Mouse (Mus musculus) hindbrain, embryonic 10.5 days (tissue): Measurements from ENCODE around the gene Stfa2l1. TPM values are rescaled to one million over a fixed set of nuclear protein-coding genes. Genes with fewer than 3 reads are reported as not detected.
A peak's percentile ranks its signal among the peaks of the same experiment; 100 is the strongest.
"Not testable (repeated sequence)": the region's sequence is repeated elsewhere in the genome, so short reads cannot be mapped to it uniquely, and the experiment has no call there.

Experiments
- DNase-seq: peaks from one replicate; pipeline ENCODE4 v3.0.0-alpha.2; 2017; ENCODE audit warnings: low spot score
- H3K27ac ChIP-seq: fragments of 300-500 bp; sonication (generic); 2 replicates; pipeline ENCODE4 v1.5.1; 2016; ENCODE audit warnings: mild to moderate bottlenecking, moderate library complexity
- H3K27me3 ChIP-seq: fragments of 300-500 bp; sonication (generic); 2 replicates; pipeline ENCODE4 v1.6.1; 2016; ENCODE audit warnings: mild to moderate bottlenecking; ENCODE audit not compliant: poor library complexity, insufficient read depth, severe bottlenecking
- H3K36me3 ChIP-seq: fragments of 300-500 bp; sonication (generic); 2 replicates; pipeline ENCODE4 v1.6.1; 2016; ENCODE audit warnings: mild to moderate bottlenecking, moderate library complexity
- H3K4me1 ChIP-seq: fragments of 300-500 bp; sonication (generic); replicated peaks from 2 replicates; pipeline ENCODE4 v1.6.1; 2016; ENCODE audit warnings: mild to moderate bottlenecking
- H3K4me3 ChIP-seq: fragments of 300-500 bp; sonication (generic); 2 replicates; pipeline ENCODE4 v1.5.1; 2016; ENCODE audit warnings: mild to moderate bottlenecking, moderate library complexity
- H3K9me3 ChIP-seq: fragments of 300-500 bp; sonication (generic); 2 replicates; pipeline ENCODE4 v1.6.1; 2016; ENCODE audit warnings: mild to moderate bottlenecking, moderate library complexity
- WGBS: fragments of 180-500 bp; shearing (Covaris S2); methylation state at CpG from one replicate; pipeline ENCODE4 v1.1.7; 2016; 5-methylcytosine and 5-hydroxymethylcytosine counted together
- polyA plus RNA-seq: library from polyadenylated mRNA; unstranded; fragments of >200 nt; fragmentation: Nextera tagmentation; extraction: Ambion mirVana; gene quantifications from 2 replicates; pipeline ENCODE4 v1.2.1, GENCODE M21; 2016

Gene Stfa2l1
- not detected in 2 replicates for polyA plus RNA-seq

DNA sequence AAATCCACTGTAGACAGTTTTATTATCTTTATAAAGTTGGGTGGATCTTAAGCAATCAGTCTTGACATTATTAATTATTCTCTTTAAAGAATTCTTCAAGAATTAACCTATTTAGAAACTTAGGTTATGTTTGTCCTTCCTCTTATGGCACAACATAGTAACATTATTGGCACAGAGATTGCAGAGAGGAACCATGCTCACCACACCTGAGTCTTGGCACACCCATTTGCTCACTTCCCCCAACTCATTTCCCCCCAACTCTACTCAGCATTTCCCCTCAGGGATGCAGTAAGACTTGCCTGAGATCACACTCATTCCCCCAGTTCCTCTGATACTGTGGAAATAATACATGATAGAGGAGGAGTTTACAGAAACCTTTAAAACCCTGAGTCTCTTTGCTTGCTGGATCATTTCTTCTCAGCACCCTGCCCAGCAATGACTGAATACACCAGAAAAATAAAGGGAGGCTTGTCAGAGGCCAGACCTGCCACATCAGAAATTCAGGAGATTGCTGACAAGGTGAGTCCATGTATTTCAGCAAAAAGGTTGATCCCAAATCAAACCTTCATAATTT, at the start of gene Stfa2l1:
Gene Stfa2l1, plus strand, starts transcription at position 410 of the 574 bp plus-strand sequence.
- Histone ChIP-seq H3K36me3 (no peaks in the 10 kb centered on the region), H3K4me3 (no peak within 1 kb of the TSS), H3K27ac (no peak within 1 kb of the TSS), H3K9me3 (no peaks in the 10 kb centered on the region), H3K4me1 (no peaks in the 10 kb centered on the region), H3K27me3 (no peaks in the 10 kb centered on the region)
- no peak for DNase-seq

DNA sequence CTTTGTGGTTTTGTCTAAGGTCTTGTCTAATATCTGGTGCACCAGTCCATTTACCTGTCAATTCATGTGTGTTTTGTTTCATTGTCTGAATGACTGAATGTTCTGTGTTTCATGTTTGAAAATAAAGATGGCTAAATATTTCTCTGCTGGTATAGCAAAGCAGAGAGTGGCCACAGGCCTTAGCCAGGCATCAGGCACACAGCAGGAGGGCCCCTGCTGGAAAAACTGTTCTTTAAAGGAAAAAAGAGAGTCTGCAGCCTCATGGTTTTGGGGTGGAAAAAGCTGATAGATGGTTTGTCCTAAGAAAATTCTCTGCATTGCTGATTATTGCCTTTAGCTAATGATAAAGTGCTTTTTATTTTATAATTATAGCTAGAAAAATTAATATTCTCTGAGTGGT, 45.1 kb upstream of the Stfa2l1 start:
- not testable (repeated sequence) for H3K4me1 ChIP-seq, DNase-seq, H3K36me3 ChIP-seq, H3K27me3 ChIP-seq, H3K4me3 ChIP-seq, H3K27ac ChIP-seq, H3K9me3 ChIP-seq

DNA sequence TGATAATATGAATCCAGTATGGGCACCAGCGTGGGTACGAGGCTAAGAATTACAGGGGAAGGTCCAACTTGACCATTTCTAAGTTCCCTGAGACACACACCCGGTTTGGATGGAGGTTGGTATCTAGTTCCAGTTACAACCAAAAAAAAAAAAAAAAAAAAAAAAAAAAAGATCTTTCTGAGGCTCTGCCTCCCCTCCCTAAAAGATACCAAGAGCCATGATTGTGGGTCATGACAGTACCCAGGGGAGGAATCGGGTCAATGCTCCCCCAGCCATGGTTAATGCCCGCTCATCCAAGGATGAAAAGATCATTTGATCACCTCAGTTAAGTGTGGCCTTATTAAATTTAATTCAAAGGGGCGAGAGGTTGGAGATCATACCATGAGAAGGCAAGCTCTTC, 40.9 kb upstream of the Stfa2l1 start:
- H3K4me1 ChIP-seq, H3K36me3 ChIP-seq, H3K27me3 ChIP-seq, DNase-seq, H3K4me3 ChIP-seq, H3K27ac ChIP-seq, H3K9me3 ChIP-seq: not testable (repeated sequence)
- WGBS: 88% methylated on average over 6 of the region's 6 CpGs

DNA sequence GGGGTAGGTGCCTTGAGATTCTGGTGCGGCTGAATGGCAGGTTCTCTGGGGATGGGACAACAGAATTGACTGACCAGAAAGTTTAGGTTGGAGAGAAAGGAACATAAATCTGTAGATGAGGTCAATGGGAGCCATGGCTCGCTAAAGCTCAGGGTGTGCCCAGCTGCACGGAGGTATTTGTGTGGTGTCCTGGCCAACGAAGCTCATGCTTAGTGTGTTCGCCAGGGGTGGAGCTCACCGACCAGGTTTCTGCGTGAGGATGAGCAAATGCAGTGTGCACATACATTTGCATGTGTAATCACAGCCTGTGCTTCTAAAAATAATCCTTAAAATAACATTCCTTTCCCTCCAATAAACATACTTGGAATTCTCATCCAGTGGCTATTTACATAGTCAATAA, 28.5 kb upstream of the Stfa2l1 start:
- H3K27me3 ChIP-seq: no peaks in the 10 kb centered on the region
- no peaks in the 10 kb centered on the region for H3K4me1 ChIP-seq
- H3K27ac ChIP-seq: no peak overlapping the region
- no peak overlapping the region for H3K4me3 ChIP-seq
- WGBS: 89% methylated on average over 7 of the region's 7 CpGs
- no peak for DNase-seq
- H3K36me3 ChIP-seq: no peaks in the 10 kb centered on the region
- H3K9me3 ChIP-seq: no peaks in the 10 kb centered on the region

DNA sequence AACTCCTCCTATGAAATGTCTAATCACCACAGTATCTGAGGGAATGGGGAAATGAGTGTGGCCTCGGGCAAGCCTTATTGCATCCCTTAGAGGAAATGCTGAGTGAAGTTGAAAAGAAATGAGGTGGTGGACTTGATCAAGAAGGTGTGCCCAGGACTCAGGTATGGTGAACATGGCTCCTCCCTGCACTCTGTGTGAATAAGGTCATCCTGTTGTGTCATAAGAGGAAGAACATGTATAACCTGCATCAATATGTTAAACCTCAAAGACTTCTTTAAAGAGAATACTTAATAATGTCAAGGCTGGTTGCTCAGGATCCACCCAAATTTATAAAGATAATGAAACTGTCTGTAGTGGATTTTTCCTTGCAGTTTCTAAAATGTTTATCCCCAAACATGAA, 25.5 kb upstream of the Stfa2l1 start, which contains the start of gene Csta1:
Gene Csta1, minus strand, starts transcription at position 101 of the 400 bp plus-strand sequence.
- 87% methylated on average over 1 of the region's 1 CpGs for WGBS
- H3K4me3 ChIP-seq: no peak within 1 kb of the TSS

DNA sequence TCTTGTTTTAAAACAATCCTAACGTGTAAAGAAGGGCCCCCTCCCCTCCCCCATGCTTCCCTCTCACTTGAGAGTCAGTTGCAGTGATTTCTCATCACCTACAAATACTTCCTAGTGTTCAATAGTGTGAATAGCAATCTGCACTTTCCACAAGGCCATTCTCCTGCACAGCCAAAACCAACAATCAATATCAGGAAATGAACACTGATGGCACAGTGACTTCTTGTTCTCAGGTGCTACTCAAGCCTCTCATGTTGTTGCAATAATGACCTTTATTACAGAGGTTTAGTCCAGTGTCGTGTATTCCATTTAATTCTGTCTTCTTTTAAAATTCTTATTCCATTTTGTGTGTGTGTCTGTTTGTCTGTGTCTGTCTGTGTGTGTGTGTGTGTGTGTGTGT, 18.4 kb upstream of the Stfa2l1 start:
- Histone ChIP-seq H3K27ac (no peak overlapping the region), H3K9me3 (no peaks in the 10 kb centered on the region), H3K27me3 (no peaks in the 10 kb centered on the region), H3K4me3 (no peak overlapping the region), H3K36me3 (no peaks in the 10 kb centered on the region), H3K4me1 (no peaks in the 10 kb centered on the region)
- no peak for DNase-seq
- 88% methylated on average over 2 of the region's 2 CpGs for WGBS

More for the DNA sequence above, 25.5 kb upstream of the Stfa2l1 start, which contains the start of gene Csta1:
- DNase-seq: no peak
- H3K9me3 ChIP-seq: no peaks in the 10 kb centered on the region
- H3K27me3 ChIP-seq: no peaks in the 10 kb centered on the region
- no peaks in the 10 kb centered on the region for H3K4me1 ChIP-seq
- H3K27ac ChIP-seq: no peak within 1 kb of the TSS
- no peaks in the 10 kb centered on the region for H3K36me3 ChIP-seq

DNA sequence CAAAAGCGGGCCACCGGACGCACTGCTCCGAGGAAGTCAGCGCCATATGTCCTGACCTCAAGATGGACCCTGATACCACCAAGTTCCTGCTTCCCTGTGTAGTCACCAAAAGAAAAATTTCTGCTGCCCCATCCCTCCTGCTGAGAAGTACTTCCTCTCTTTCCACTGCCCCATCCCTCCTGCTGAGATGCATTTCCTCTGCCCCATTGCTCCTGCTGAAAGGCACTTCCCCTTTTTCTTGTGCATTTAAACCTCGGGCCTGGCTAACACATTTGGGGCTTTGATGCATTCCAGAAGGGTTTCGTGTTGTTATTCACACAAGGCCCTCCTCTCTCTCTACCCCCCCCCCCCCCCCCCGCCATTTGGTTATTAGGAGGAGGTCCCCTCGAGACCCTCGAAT, 11.2 kb downstream of the Stfa2l1 start:
- DNase-seq: not testable (repeated sequence)
- 75% methylated on average over 10 of the region's 10 CpGs for WGBS

DNA sequence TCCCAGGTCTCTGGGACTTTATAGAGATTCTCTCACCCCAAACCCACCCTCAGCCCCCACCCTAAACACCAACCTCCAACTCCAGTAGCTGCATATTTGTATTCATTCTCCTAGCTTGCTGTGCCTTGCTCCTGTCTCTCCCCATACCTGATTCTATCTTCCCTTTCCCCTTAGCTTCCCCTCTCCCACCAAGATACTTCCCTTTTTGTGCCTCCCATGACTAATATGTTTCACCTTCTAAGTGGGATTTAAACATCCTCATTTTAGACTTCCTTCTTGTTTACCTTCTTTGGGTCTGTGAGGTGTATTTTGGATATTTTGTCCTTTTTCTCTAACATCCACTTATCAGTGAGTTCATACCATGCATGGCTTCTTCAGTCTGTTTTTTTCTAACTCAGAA, 19.5 kb downstream of the Stfa2l1 start:
- Histone ChIP-seq H3K9me3 (no peaks in the 10 kb centered on the region), H3K36me3 (no peaks in the 10 kb centered on the region), H3K27ac (no peak overlapping the region), H3K27me3 (no peaks in the 10 kb centered on the region), H3K4me3 (no peak overlapping the region), H3K4me1 (no peaks in the 10 kb centered on the region)
- no peak for DNase-seq

More for the DNA sequence above, 11.2 kb downstream of the Stfa2l1 start:
- not testable (repeated sequence) for H3K27ac ChIP-seq, H3K4me3 ChIP-seq, H3K36me3 ChIP-seq, H3K27me3 ChIP-seq, H3K4me1 ChIP-seq, H3K9me3 ChIP-seq

DNA sequence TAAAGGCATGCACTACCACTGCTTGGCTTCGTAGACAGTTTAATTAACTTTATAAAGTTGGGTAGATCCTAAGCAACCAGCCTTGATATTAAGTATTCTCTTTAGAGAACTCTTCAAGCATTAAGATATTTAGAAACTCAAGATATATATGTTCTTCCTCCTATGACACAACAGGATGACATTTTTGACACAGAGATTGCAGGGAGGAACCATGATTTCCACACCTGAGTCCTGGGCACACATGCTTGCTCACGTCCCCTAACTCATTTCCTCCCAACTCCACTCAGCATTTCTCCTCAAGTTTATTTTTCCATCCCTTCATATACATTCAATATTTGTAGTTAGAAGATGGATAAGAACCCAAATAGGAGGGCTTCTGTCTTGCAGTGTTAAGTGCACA, 23.3 kb downstream of the Stfa2l1 start:
- Histone ChIP-seq H3K27me3 (no peaks in the 10 kb centered on the region), H3K36me3 (no peaks in the 10 kb centered on the region), H3K27ac (no peak overlapping the region), H3K4me3 (no peak overlapping the region), H3K9me3 (no peaks in the 10 kb centered on the region), H3K4me1 (no peaks in the 10 kb centered on the region)
- no peak for DNase-seq
- 85% methylated on average over 2 of the region's 2 CpGs for WGBS

DNA sequence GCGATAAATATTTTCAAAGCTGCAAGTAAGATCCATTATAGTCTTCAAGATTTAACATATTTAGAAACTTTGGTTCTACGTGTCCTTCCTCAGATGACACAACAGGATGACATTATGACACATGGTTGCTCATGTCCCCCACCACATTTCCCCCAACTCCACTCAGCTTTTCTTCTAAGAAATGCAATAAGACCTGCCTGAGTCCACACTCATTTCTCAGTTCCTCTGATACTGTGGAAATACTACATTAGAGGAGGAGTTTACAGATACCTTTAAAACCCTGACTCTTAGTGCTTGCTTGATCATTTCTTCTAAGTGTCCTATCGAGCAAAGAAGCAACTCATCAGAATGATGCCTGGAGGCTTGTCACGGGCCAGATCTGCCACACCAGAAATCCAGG, 27.3 kb downstream of the Stfa2l1 start, which contains the start of gene Gm5483:
Gene Gm5483, plus strand, starts transcription at position 301 of the 400 bp plus-strand sequence.
- H3K27me3 ChIP-seq, H3K4me3 ChIP-seq: not testable (repeated sequence)
- 82% methylated on average over 4 of the region's 4 CpGs for WGBS

DNA sequence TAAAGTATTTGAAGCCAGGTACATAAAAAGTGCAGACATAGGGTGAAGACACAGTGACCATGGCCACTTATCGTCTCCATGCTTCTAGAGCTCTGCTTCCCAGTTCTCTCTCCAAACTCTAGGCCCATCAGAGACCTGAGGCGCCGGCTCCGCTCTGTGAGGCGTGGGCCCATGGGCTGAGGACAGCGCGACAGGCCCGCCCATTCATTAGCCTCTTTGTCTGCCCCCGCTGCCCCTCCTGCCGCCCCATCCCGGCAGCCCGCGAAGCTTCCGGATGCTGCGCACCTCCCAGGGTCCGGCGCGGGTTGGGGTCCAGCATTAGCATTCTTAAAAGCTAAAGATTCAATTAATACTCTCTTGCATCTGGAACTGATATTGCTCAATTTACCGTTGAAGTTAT, 42.6 kb downstream of the Stfa2l1 start:
- Histone ChIP-seq H3K9me3 (no peaks in the 10 kb centered on the region), H3K36me3 (no peaks in the 10 kb centered on the region), H3K4me3 (peak overlapping the region; percentile 9; the same call in 1 of the 2 replicates), H3K27me3 (no peaks in the 10 kb centered on the region), H3K4me1 (peaks cover 5% of the 10 kb centered on the region; the same call in 1 of the 2 replicates), H3K27ac (no peak overlapping the region)
- WGBS: 43% methylated on average over 19 of the region's 19 CpGs
- DNase-seq: peak; percentile 5

More for the DNA sequence above, 27.3 kb downstream of the Stfa2l1 start, which contains the start of gene Gm5483:
- H3K36me3 ChIP-seq, H3K27ac ChIP-seq, H3K4me1 ChIP-seq, DNase-seq, H3K9me3 ChIP-seq: not testable (repeated sequence)

DNA sequence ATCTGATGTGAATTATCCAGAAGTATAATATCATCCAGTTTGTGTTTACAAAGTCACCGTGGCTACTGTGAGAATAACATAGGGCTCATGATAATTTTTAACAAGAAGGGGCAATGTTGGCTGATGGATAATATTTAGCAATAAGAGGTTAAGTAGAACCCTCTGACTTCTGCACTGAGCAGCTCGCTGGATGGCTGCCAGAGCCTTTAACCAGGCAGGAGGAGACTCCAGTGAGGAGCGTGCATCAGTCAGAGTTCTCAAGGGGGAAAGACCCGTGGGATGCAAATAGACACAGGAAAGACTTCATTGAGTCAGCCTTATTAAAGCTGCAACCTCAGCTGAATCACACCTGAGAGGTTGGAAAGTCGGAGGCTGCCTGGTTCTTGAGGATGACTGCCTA, 47.2 kb downstream of the Stfa2l1 start:
- no peak overlapping the region for H3K4me3 ChIP-seq
- H3K4me1 ChIP-seq: peaks cover 5% of the 10 kb centered on the region; the same call in 1 of the 2 replicates
- 86% methylated on average over 5 of the region's 5 CpGs for WGBS
- no peak overlapping the region for H3K27ac ChIP-seq
- no peak for DNase-seq
- H3K9me3 ChIP-seq: no peaks in the 10 kb centered on the region
- H3K27me3 ChIP-seq: no peaks in the 10 kb centered on the region
- no peaks in the 10 kb centered on the region for H3K36me3 ChIP-seq

DNA sequence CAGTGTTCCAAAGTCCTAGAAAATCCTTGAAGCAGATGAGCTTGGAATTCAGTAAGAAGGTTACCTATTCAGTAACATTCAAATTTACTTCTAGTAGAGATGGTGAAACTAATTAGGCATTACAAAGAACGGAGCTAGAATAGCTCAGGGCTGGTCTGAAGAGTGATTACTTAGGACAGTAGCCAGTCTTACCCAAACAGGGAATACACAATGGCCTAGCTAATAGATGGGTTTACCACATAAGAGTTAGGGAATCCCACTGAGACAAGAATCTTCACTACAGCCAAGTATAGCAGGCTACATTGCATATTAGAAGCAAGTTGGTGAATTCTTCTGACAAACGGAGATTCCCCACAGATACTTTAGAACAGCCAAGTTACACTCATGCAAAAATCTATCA, 49.1 kb downstream of the Stfa2l1 start:
- not testable (repeated sequence) for H3K27me3 ChIP-seq, H3K4me1 ChIP-seq, H3K27ac ChIP-seq, H3K4me3 ChIP-seq, H3K9me3 ChIP-seq, DNase-seq, H3K36me3 ChIP-seq
- 49% methylated on average over 2 of the region's 2 CpGs for WGBS

DNA sequence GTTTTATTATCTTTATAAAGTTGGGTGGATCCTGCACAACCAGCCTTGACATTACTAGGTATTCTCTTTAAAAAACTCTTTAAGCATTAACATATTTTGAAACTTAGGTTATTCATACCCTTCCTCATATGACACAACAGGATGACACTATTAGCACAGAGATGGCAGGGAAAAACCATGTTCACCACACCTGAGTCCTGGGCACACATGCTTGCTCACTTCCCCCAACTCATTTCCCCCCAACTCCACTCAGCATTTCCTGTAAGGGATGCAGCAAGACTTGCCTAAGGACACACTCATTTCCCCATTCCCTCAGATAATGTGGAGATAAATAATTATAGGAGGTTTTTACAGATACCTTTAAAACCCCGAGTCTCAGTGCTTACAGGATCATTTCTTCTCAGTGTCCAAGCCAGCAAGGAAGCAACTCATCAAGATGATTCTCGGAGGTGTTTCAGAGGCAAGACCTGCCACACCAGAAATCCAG, 53.4 kb downstream of the Stfa2l1 start, which contains the start of gene Gm5416:
Gene Gm5416, plus strand, starts transcription at position 437 of the 487 bp plus-strand sequence.
- Histone ChIP-seq H3K4me1 (no peaks in the 10 kb centered on the region), H3K9me3 (no peaks in the 10 kb centered on the region), H3K27me3 (no peaks in the 10 kb centered on the region), H3K4me3 (no peak within 1 kb of the TSS), H3K27ac (no peak within 1 kb of the TSS), H3K36me3 (no peaks in the 10 kb centered on the region)
- 88% methylated on average over 2 of the region's 2 CpGs for WGBS
- DNase-seq: no peak
